Mouse (Mus musculus) cerebellum, postnatal 25 days (tissue): ENCODE measurements at regions not wholly inside any gene's neighbourhood (a gene's known extent, or its start where the extent isn't known, plus 50 kb on each side); places are given as distances from the start of the nearest gene placed in this dataset.

Source experiments
- DNase-seq, 2 experiments: peaks; one replicate each; pipeline ENCODE4 v3.0.0; 2021; ENCODE audit warnings: mixed read lengths in 2 of 2

- no peak for DNase-seq
Observed at GRCm38 (mm10) chr10:38147421-38147820, 674.2 kb downstream of the Rfpl4b start.

GRCm38 (mm10) chr10:38139196-38139595 is 682.4 kb downstream of the Rfpl4b start:
- no peak for DNase-seq

GRCm38 (mm10) chr10:38121911-38122573 is 699.5 kb downstream of the Rfpl4b start:
- no peak for DNase-seq

GRCm38 (mm10) chr10:38118601-38119000 is 703.0 kb downstream of the Rfpl4b start:
- no peak for DNase-seq

- DNase-seq, result no peak
Observed at GRCm38 (mm10) chr10:38116516-38116915, 705.1 kb downstream of the Rfpl4b start.

GRCm38 (mm10) chr10:38114194-38114593 is 707.4 kb downstream of the Rfpl4b start:
- DNase-seq, result no peak

- no peak for DNase-seq
Observed at GRCm38 (mm10) chr10:38108591-38108990, 713.0 kb downstream of the Rfpl4b start.

- peak in 1 of 2 experiments; percentile 22 for DNase-seq
Observed at GRCm38 (mm10) chr10:38103570-38103969, 718.0 kb downstream of the Rfpl4b start.

- peak in 1 of 2 experiments; percentile 17 for DNase-seq
Observed at GRCm38 (mm10) chr10:38078521-38078920, 743.1 kb downstream of the Rfpl4b start.

- no peak for DNase-seq
Observed at GRCm38 (mm10) chr10:38072394-38072793, 749.2 kb downstream of the Rfpl4b start.

- DNase-seq, result no peak
Observed at GRCm38 (mm10) chr10:38059050-38059449, 762.5 kb downstream of the Rfpl4b start.

GRCm38 (mm10) chr10:38010452-38010851 is 811.1 kb downstream of the Rfpl4b start:
- DNase-seq, result no peak

- DNase-seq, result peak; percentile 45 to 67
Observed at GRCm38 (mm10) chr10:37995691-37996445, 825.7 kb downstream of the Rfpl4b start.

- no peak for DNase-seq
Observed at GRCm38 (mm10) chr10:37988297-37989263, 833.0 kb downstream of the Rfpl4b start.

- no peak for DNase-seq
Observed at GRCm38 (mm10) chr10:37978899-37979539, 840.3 kb upstream of the Marcks start.

GRCm38 (mm10) chr10:37960051-37960450 is 821.3 kb upstream of the Marcks start:
- DNase-seq, result no peak

- DNase-seq, result no peak
Observed at GRCm38 (mm10) chr10:37914780-37915179, 776.1 kb upstream of the Marcks start.

- no peak for DNase-seq
Observed at GRCm38 (mm10) chr10:37911669-37912068, 772.9 kb upstream of the Marcks start.

GRCm38 (mm10) chr10:37908276-37908675 is 769.6 kb upstream of the Marcks start:
- peak; percentile 18 to 22 for DNase-seq

- DNase-seq, result peak; percentile 56 to 74
Observed at GRCm38 (mm10) chr10:37907731-37908130, 769.0 kb upstream of the Marcks start.

GRCm38 (mm10) chr10:37887961-37888360 is 749.2 kb upstream of the Marcks start:
- no peak for DNase-seq

GRCm38 (mm10) chr10:37880841-37881240 is 742.1 kb upstream of the Marcks start:
- peak; percentile 9 to 15 for DNase-seq
